Mouse (Mus musculus): ENCODE results near the gene Entpd5. TPM values are rescaled to one million over a fixed set of nuclear protein-coding genes. Genes with fewer than 3 reads are reported as not detected.

Entpd5 gene
- polyA plus RNA-seq, 1 experiment from 2014 or later, result 19.6 TPM

- no peak for ATAC-seq (replicated peaks; ENCODE audit: low FRiP score, low TSS enrichment, low read depth)
These were observed 11.7 kb downstream of the Entpd5 start for GRCm38 (mm10) chr12:84396947-84397679.

GRCm38 (mm10) chr12:84393847-84394246 lies 15.0 kb downstream of the Entpd5 start:
- no peaks in the 10 kb centered on the region for H3K4me1 ChIP-seq (replicated peaks; ENCODE audit: control insufficient read depth, insufficient read depth, low read length)
- H3K4me2 ChIP-seq (ENCODE audit: low read length), result no peak overlapping the region
- 83% methylated on average over 5 of the region's 5 CpGs for WGBS
- H3K27ac ChIP-seq (ENCODE audit: low read depth), result no peak overlapping the region
- no peak for DNase-seq (ENCODE audit: low spot score)
- H3K4me3 ChIP-seq (ENCODE audit: low read depth, low read length), result no peak overlapping the region
- no peak overlapping the region for H3K9ac ChIP-seq (ENCODE audit: low read length)
- no peaks in the 10 kb centered on the region for H3K9me3 ChIP-seq (ENCODE audit: control insufficient read depth, low read length)
- no peaks in the 10 kb centered on the region for H3K27me3 ChIP-seq (replicated peaks; ENCODE audit: control insufficient read depth, insufficient read depth, low read length)
- no peak for ATAC-seq (replicated peaks; ENCODE audit: low FRiP score, low TSS enrichment, low read depth)
- no peaks in the 10 kb centered on the region for H3K36me3 ChIP-seq (ENCODE audit: control insufficient read depth, insufficient read depth, low read length)

More at GRCm38 (mm10) chr12:84396947-84397679, 11.7 kb downstream of the Entpd5 start:
- Histone ChIP-seq H3K27ac (ENCODE audit: low read depth) (no peak overlapping the region), H3K9ac (ENCODE audit: low read length) (no peak overlapping the region), H3K36me3 (ENCODE audit: control insufficient read depth, insufficient read depth, low read length) (no peaks in the 10 kb centered on the region), H3K4me2 (ENCODE audit: low read length) (no peak overlapping the region), H3K4me3 (ENCODE audit: low read depth, low read length) (no peak overlapping the region), H3K4me1 (replicated peaks; ENCODE audit: control insufficient read depth, insufficient read depth, low read length) (0 out of 2 replicates have a peak, but pooled peaks cover 3% of the 10 kb centered on the region), H3K27me3 (replicated peaks; ENCODE audit: control insufficient read depth, insufficient read depth, low read length) (no peaks in the 10 kb centered on the region), H3K9me3 (ENCODE audit: control insufficient read depth, low read length) (no peaks in the 10 kb centered on the region)
- WGBS, result 89% methylated on average over 14 of the region's 14 CpGs
- DNase-seq (ENCODE audit: low spot score), result no peak

GRCm38 (mm10) chr12:84392681-84393080 lies 16.1 kb downstream of the Entpd5 start:
- WGBS, result 93% methylated on average over 4 of the region's 4 CpGs
- no peak for ATAC-seq (replicated peaks; ENCODE audit: low FRiP score, low TSS enrichment, low read depth)

GRCm38 (mm10) chr12:84390336-84390735 lies 18.5 kb downstream of the Entpd5 start:
- no peak for ATAC-seq (replicated peaks; ENCODE audit: low FRiP score, low TSS enrichment, low read depth)
- H3K27ac ChIP-seq (ENCODE audit: low read depth), result no peak overlapping the region
- H3K36me3 ChIP-seq (ENCODE audit: control insufficient read depth, insufficient read depth, low read length), result no peaks in the 10 kb centered on the region
- H3K9ac ChIP-seq (ENCODE audit: low read length), result no peak overlapping the region
- no peak for DNase-seq (ENCODE audit: low spot score)
- no peaks in the 10 kb centered on the region for H3K9me3 ChIP-seq (ENCODE audit: control insufficient read depth, low read length)
- H3K4me2 ChIP-seq (ENCODE audit: low read length), result no peak overlapping the region
- H3K27me3 ChIP-seq (replicated peaks; ENCODE audit: control insufficient read depth, insufficient read depth, low read length), result no peaks in the 10 kb centered on the region
- WGBS, result 75% methylated on average over 6 of the region's 6 CpGs
- H3K4me1 ChIP-seq (replicated peaks; ENCODE audit: control insufficient read depth, insufficient read depth, low read length), result no peaks in the 10 kb centered on the region
- H3K4me3 ChIP-seq (ENCODE audit: low read depth, low read length), result no peak overlapping the region

More at GRCm38 (mm10) chr12:84392681-84393080, 16.1 kb downstream of the Entpd5 start:
- no peak overlapping the region for H3K27ac ChIP-seq (ENCODE audit: low read depth)
- H3K27me3 ChIP-seq (replicated peaks; ENCODE audit: control insufficient read depth, insufficient read depth, low read length), result no peaks in the 10 kb centered on the region
- no peaks in the 10 kb centered on the region for H3K4me1 ChIP-seq (replicated peaks; ENCODE audit: control insufficient read depth, insufficient read depth, low read length)
- H3K9me3 ChIP-seq (ENCODE audit: control insufficient read depth, low read length), result no peaks in the 10 kb centered on the region
- H3K4me2 ChIP-seq (ENCODE audit: low read length), result no peak overlapping the region
- H3K9ac ChIP-seq (ENCODE audit: low read length), result no peak overlapping the region
- no peaks in the 10 kb centered on the region for H3K36me3 ChIP-seq (ENCODE audit: control insufficient read depth, insufficient read depth, low read length)
- H3K4me3 ChIP-seq (ENCODE audit: low read depth, low read length), result no peak overlapping the region
- no peak for DNase-seq (ENCODE audit: low spot score)

- no peak overlapping the region for H3K27ac ChIP-seq (ENCODE audit: low read depth)
- no peak overlapping the region for H3K9ac ChIP-seq (ENCODE audit: low read length)
- H3K27me3 ChIP-seq (replicated peaks; ENCODE audit: control insufficient read depth, insufficient read depth, low read length), result no peaks in the 10 kb centered on the region
- no peaks in the 10 kb centered on the region for H3K36me3 ChIP-seq (ENCODE audit: control insufficient read depth, insufficient read depth, low read length)
- no peaks in the 10 kb centered on the region for H3K4me1 ChIP-seq (replicated peaks; ENCODE audit: control insufficient read depth, insufficient read depth, low read length)
- ATAC-seq (replicated peaks; ENCODE audit: low FRiP score, low TSS enrichment, low read depth) (no peak), DNase-seq (ENCODE audit: low spot score) (no peak)
- no peak overlapping the region for H3K4me3 ChIP-seq (ENCODE audit: low read depth, low read length)
- H3K9me3 ChIP-seq (ENCODE audit: control insufficient read depth, low read length), result no peaks in the 10 kb centered on the region
- no peak overlapping the region for H3K4me2 ChIP-seq (ENCODE audit: low read length)
- 80% methylated on average over 14 of the region's 14 CpGs for WGBS
These were observed 19.9 kb downstream of the Entpd5 start for GRCm38 (mm10) chr12:84388774-84389400.

- H3K4me3 ChIP-seq (ENCODE audit: low read depth, low read length), result no peak overlapping the region
- H3K27me3 ChIP-seq (replicated peaks; ENCODE audit: control insufficient read depth, insufficient read depth, low read length), result no peaks in the 10 kb centered on the region
- ATAC-seq (replicated peaks; ENCODE audit: low FRiP score, low TSS enrichment, low read depth), result no peak
- H3K4me2 ChIP-seq (ENCODE audit: low read length), result no peak overlapping the region
- H3K9ac ChIP-seq (ENCODE audit: low read length), result no peak overlapping the region
- DNase-seq (ENCODE audit: low spot score), result no peak
- 82% methylated on average over 8 of the region's 8 CpGs for WGBS
- no peaks in the 10 kb centered on the region for H3K9me3 ChIP-seq (ENCODE audit: control insufficient read depth, low read length)
- H3K36me3 ChIP-seq (ENCODE audit: control insufficient read depth, insufficient read depth, low read length), result no peaks in the 10 kb centered on the region
- no peaks in the 10 kb centered on the region for H3K4me1 ChIP-seq (replicated peaks; ENCODE audit: control insufficient read depth, insufficient read depth, low read length)
- H3K27ac ChIP-seq (ENCODE audit: low read depth), result no peak overlapping the region
These were observed 20.7 kb downstream of the Entpd5 start for GRCm38 (mm10) chr12:84388097-84388496.

- Histone ChIP-seq H3K4me3 (ENCODE audit: low read depth, low read length) (no peak overlapping the region), H3K9me3 (ENCODE audit: control insufficient read depth, low read length) (no peaks in the 10 kb centered on the region), H3K27me3 (replicated peaks; ENCODE audit: control insufficient read depth, insufficient read depth, low read length) (no peaks in the 10 kb centered on the region), H3K4me1 (replicated peaks; ENCODE audit: control insufficient read depth, insufficient read depth, low read length) (no peaks in the 10 kb centered on the region), H3K36me3 (ENCODE audit: control insufficient read depth, insufficient read depth, low read length) (no peaks in the 10 kb centered on the region), H3K9ac (ENCODE audit: low read length) (no peak overlapping the region), H3K27ac (ENCODE audit: low read depth) (no peak overlapping the region), H3K4me2 (ENCODE audit: low read length) (no peak overlapping the region)
- 90% methylated on average over 4 of the region's 4 CpGs for WGBS
- no peak for ATAC-seq (replicated peaks; ENCODE audit: low FRiP score, low TSS enrichment, low read depth)
- no peak for DNase-seq (ENCODE audit: low spot score)
These were observed 23.4 kb downstream of the Entpd5 start for GRCm38 (mm10) chr12:84385408-84385807.

GRCm38 (mm10) chr12:84384644-84385081 lies 24.2 kb downstream of the Entpd5 start:
- no peak overlapping the region for H3K9ac ChIP-seq (ENCODE audit: low read length)
- no peak overlapping the region for H3K4me2 ChIP-seq (ENCODE audit: low read length)
- DNase-seq (ENCODE audit: low spot score), result no peak
- H3K27me3 ChIP-seq (replicated peaks; ENCODE audit: control insufficient read depth, insufficient read depth, low read length), result no peaks in the 10 kb centered on the region
- no peak for ATAC-seq (replicated peaks; ENCODE audit: low FRiP score, low TSS enrichment, low read depth)
- WGBS, result 83% methylated on average over 5 of the region's 5 CpGs
- H3K4me3 ChIP-seq (ENCODE audit: low read depth, low read length), result no peak overlapping the region
- H3K4me1 ChIP-seq (replicated peaks; ENCODE audit: control insufficient read depth, insufficient read depth, low read length), result no peaks in the 10 kb centered on the region
- no peak overlapping the region for H3K27ac ChIP-seq (ENCODE audit: low read depth)
- H3K36me3 ChIP-seq (ENCODE audit: control insufficient read depth, insufficient read depth, low read length), result no peaks in the 10 kb centered on the region
- H3K9me3 ChIP-seq (ENCODE audit: control insufficient read depth, low read length), result no peaks in the 10 kb centered on the region

Data from intestine, embryonic 14.5 days (tissue).